Mouse (Mus musculus) ES-E14 (cell line): Measurements from ENCODE around the gene Usp15. TPM values are rescaled to one million over a fixed set of nuclear protein-coding genes. Genes with fewer than 3 reads are reported as not detected.

Source experiments
- DNase-seq: peaks from one replicate; pipeline ENCODE4 v3.0.0-alpha.2; 2013; ENCODE audit warnings: low read depth, low spot score
- H3K27ac ChIP-seq: 2 replicates; pipeline ENCODE4 v1.5.1; 2012; ENCODE audit warnings: low read depth, mild to moderate bottlenecking, low read length, moderate library complexity, mixed read lengths; ENCODE audit not compliant: poor library complexity, insufficient read depth, severe bottlenecking
- H3K36me3 ChIP-seq: 2 replicates; pipeline ENCODE4 v1.6.1; 2012; ENCODE audit warnings: mild to moderate bottlenecking, low read length, moderate library complexity, mixed read lengths; ENCODE audit not compliant: control insufficient read depth, poor library complexity, insufficient read depth, severe bottlenecking
- H3K4me1 ChIP-seq, 2 experiments: fragments of 150-350 bp in 1 of 2; sonication (generic) in 1 of 2; 2 replicates each; pipeline ENCODE4 v1.6.1; 2012; ENCODE audit warnings: low read length in 2 of 2, mild to moderate bottlenecking in 1 of 2, mixed read lengths in 1 of 2; ENCODE audit not compliant: control insufficient read depth in 2 of 2, insufficient read depth in 2 of 2, poor library complexity in 1 of 2
- H3K4me3 ChIP-seq, 2 experiments: fragments of 150-350 bp in 1 of 2; sonication (generic) in 1 of 2; 2 replicates each; pipeline ENCODE4 v1.5.1; 2012; ENCODE audit warnings: low read length in 2 of 2, low read depth in 1 of 2, mild to moderate bottlenecking in 1 of 2, mixed read lengths in 1 of 2; ENCODE audit not compliant: insufficient read depth in 1 of 2, poor library complexity in 1 of 2, severe bottlenecking in 1 of 2
- H3K9ac ChIP-seq: 2 replicates; pipeline ENCODE4 v1.6.1; 2012; ENCODE audit warnings: low read depth, mild to moderate bottlenecking, low read length, mixed read lengths; ENCODE audit not compliant: poor library complexity, insufficient read depth, severe bottlenecking
- H3K9me3 ChIP-seq: fragments of 150-350 bp; sonication (generic); 2 replicates; pipeline ENCODE4 v1.6.1; 2012; ENCODE audit warnings: low read depth, mild to moderate bottlenecking, low read length; ENCODE audit not compliant: control insufficient read depth, insufficient read depth
- CHD2 ChIP-seq: IDR thresholded peaks from 2 replicates; pipeline ENCODE4 v1.6.1; 2014; ENCODE audit warnings: mild to moderate bottlenecking, low read depth, low read length, inconsistent platforms
- HCFC1 ChIP-seq: IDR thresholded peaks from 2 replicates; pipeline ENCODE4 v1.6.1; 2012; ENCODE audit warnings: low read length, inconsistent platforms, borderline replicate concordance; ENCODE audit not compliant: insufficient read depth
- MAFK ChIP-seq: IDR thresholded peaks from 2 replicates; pipeline ENCODE4 v1.6.1; 2014; ENCODE audit warnings: mild to moderate bottlenecking, low read depth, low read length, inconsistent platforms; ENCODE audit not compliant: insufficient read depth
- ZC3H11A ChIP-seq: IDR thresholded peaks from 2 replicates; pipeline ENCODE4 v1.6.1; 2012; ENCODE audit warnings: low read depth, mild to moderate bottlenecking, inconsistent platforms, low read length, borderline replicate concordance
- ZNF384 ChIP-seq: IDR thresholded peaks from 2 replicates; pipeline ENCODE4 v1.6.1; 2012; ENCODE audit warnings: low read depth, low read length, inconsistent platforms
- in situ Hi-C, 2 experiments: fragments of 600-800 bp; cut with MboI; formaldehyde crosslinking; loops; one replicate each; pipeline ENCODE4 v1.15.1; 2025; ENCODE audit warnings: low sequenced_read_pairs in 2 of 2, inconsistent platforms in 1 of 2; ENCODE audit not compliant: unreplicated experiment in 2 of 2
- total RNA-seq: library from RNA; depleted of rRNA; stranded (reverse); fragments of 300-350 nt; gene quantifications from 2 replicates; pipeline ENCODE4 v1.2.3, GENCODE M21; 2012; rRNA removed

The Usp15 gene
- total RNA-seq, result 90.8 and 97.6 TPM in 2 replicates

DNA sequence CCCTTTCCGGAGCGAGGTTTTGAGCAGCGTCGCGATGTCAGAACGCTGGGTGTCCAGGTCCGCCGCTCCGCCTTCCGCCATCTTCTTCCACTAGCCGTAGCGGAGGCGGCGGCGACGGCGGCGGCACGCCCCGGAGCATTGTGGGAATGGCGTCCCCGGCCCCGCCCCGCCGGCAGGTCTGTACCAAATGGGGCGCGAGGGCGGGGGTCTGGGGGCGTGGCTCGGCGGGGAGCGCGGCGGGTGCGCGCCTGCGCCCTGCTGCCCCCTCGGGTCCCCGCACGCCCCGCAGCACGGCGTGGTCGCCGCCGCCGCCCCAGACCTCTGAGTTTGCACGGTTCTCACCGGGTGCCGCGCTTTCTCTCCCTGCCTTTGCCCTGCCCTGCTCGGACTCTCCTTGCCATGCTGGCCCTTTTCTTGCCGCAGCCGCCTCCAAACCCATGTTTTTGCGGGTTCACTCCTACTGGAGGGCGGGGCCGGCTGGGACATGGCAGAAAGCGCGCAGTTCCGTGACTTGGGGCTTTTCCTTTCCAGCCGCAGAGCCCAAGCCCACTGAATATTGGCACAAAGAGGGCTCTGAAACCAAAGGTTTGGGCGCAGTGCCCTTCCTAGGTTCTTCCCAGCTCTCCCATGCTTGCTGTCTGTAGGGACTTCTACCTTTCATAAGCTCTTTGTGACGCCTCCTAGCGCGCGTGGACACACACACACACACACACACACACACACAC, at the start of gene Usp15:
Gene Usp15, minus strand, starts transcription at position 161 of the 725 bp plus-strand sequence.
- H3K9me3 ChIP-seq, result no peaks in the 10 kb centered on the region
- peak; percentile 77 for DNase-seq
- peak within 1 kb of the TSS; percentile 20; the same call in 1 of the 2 replicates for H3K27ac ChIP-seq
- no peaks in the 10 kb centered on the region for H3K36me3 ChIP-seq
- TF ChIP-seq ZC3H11A (no peak), ZNF384 (no peak), MAFK (no peak), HCFC1 (no peak; the same call in 1 of the 2 replicates), CHD2 (no peak)
- in situ Hi-C loops, result no loop called here
- peak within 1 kb of the TSS; percentile 96 to 98 for H3K4me3 ChIP-seq
- no peaks in the 10 kb centered on the region; a peak in 1 of 4 replicates for H3K4me1 ChIP-seq
- peak within 1 kb of the TSS; percentile 96 for H3K9ac ChIP-seq

DNA sequence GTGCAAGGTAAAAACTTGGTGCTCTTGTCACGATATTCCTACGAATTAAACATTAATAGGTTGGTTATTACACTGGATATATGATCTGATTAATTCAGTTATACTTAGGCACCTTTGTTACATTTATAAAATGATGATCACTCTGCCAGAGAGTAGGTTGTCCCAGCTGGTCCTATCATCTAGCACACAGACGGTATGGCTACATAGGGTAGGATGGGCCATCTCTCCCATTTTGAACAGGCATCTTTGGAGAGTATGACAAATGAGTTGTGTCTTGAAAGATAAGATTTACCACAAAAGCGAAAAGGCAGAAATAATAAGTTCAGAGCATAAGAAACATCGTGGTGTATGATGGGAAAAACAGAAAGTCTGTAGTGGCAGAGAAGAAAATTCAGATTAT, 32.6 kb upstream of the Usp15 start:
- Histone ChIP-seq H3K27ac (no peak overlapping the region), H3K9ac (no peak overlapping the region), H3K4me1 (no peaks in the 10 kb centered on the region), H3K36me3 (no peaks in the 10 kb centered on the region), H3K9me3 (no peaks in the 10 kb centered on the region), H3K4me3 (no peak overlapping the region)
- in situ Hi-C loops, result no loop called here
- DNase-seq, result no peak
- TF ChIP-seq HCFC1 (no peak), ZC3H11A (no peak), ZNF384 (no peak), MAFK (no peak), CHD2 (no peak)

DNA sequence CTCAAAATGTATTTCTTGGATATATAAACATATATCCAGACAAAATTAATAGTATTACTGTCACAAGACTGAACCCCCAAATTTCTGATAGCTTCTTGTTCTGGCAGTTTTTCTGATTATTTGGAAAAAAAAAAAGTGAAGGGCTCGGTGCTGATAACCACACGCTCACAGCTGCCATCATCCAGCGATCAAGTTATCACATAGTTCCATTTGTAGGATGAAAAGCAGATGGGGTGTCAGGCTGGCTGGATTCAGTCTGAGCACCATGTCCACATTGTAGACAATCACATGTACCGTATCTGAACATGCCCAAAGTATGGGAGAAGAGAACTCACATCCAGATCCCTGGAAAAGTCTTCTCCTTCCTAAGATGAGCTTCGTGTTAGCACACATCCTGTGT, 26.0 kb upstream of the Usp15 start:
- no peaks in the 10 kb centered on the region for H3K9me3 ChIP-seq
- no peak overlapping the region for H3K4me3 ChIP-seq
- H3K27ac ChIP-seq, result no peak overlapping the region
- TF ChIP-seq ZC3H11A (no peak), CHD2 (no peak), HCFC1 (no peak), MAFK (no peak), ZNF384 (no peak)
- in situ Hi-C loops, result no loop called here
- no peak overlapping the region for H3K9ac ChIP-seq
- H3K36me3 ChIP-seq, result no peaks in the 10 kb centered on the region
- no peaks in the 10 kb centered on the region for H3K4me1 ChIP-seq
- no peak for DNase-seq

DNA sequence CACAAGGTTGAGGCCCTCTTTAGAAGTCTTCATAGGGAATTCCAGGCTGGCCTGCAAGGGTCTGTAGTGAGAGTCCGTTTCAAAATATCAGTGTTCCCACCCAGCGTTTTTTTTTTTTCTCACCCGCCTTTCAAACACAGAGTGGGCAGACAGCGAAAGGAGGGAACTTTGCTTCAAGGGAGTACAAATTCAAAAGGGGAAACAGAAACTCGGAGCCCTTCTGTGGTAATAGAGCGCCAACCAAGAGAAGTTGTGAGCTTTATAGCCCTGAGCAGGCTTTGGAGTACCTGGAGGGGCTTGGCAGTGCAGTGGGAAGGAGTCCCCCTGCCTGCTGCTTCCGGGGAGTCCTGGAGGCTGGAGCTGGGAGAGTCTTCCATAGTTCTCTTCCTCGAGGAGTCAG, 12.7 kb upstream of the Usp15 start:
- H3K27ac ChIP-seq, result no peak overlapping the region

More for the DNA sequence above, 12.7 kb upstream of the Usp15 start:
- Histone ChIP-seq H3K9me3 (no peaks in the 10 kb centered on the region), H3K36me3 (no peaks in the 10 kb centered on the region), H3K9ac (no peak overlapping the region), H3K4me3 (no peak overlapping the region), H3K4me1 (no peaks in the 10 kb centered on the region)
- no peak for TF ChIP-seq MAFK
- no peak for TF ChIP-seq CHD2
- TF ChIP-seq HCFC1, result no peak
- TF ChIP-seq ZNF384, result no peak
- no peak for TF ChIP-seq ZC3H11A
- in situ Hi-C loops, result no loop called here
- no peak for DNase-seq
